Mouse (Mus musculus): ENCODE measurements around the gene Agrn.

DNA sequence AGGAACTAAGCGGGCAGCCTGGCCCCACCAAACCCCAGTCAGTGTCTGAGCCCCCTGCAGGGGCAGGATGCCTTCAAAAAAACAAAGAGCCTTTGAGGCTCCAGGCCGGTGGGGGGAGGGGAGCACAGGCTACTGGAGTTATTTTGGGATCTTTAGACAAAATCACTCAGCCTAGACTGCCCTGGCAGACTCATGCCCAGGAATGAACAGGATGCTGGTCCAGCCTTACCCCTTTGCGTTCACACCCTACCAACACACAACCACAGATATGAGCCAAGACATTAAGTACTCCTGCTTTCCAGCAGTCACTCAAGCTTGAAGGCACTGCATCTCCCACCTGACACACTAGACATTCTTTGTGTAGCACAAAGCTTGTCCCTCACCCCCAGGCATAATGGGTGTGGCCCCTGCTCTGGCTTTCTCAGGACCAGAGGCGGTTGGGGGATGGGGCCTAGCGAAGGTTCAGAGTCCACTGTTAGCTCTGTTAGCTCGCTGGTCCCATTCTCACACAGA lies 8.4 kb downstream of the Agrn start:
- TF ChIP-seq EP300 (IDR thresholded peaks at IDR 0.05; ENCODE audit: low read depth), result no peak
- no peak for TF ChIP-seq CTCF (IDR thresholded peaks at IDR 0.05; ENCODE audit: low read depth)
